Mouse (Mus musculus) forebrain, embryonic 15.5 days (tissue): ENCODE measurements around the gene Slc4a2. TPM values are rescaled to one million over a fixed set of nuclear protein-coding genes. Genes with fewer than 3 reads are reported as not detected.

Experiments used
- ATAC-seq: fragments of 200-750 bp; cut with Nextera tagmentation; replicated peaks from 2 replicates; pipeline ENCODE4 v1.8.0; 2017; ENCODE audit warnings: mild to moderate bottlenecking, moderate TSS enrichment, moderate library complexity
- H3K27ac ChIP-seq: fragments of 300-500 bp; sonication (generic); replicated peaks from 2 replicates; pipeline ENCODE4 v1.5.1; 2015; ENCODE audit warnings: mild to moderate bottlenecking, inconsistent platforms
- H3K27me3 ChIP-seq: fragments of 300-500 bp; sonication (generic); 2 replicates; pipeline ENCODE4 v1.6.1; 2015; ENCODE audit warnings: inconsistent platforms
- H3K36me3 ChIP-seq: fragments of 300-500 bp; sonication (generic); 2 replicates; pipeline ENCODE4 v1.6.1; 2015; ENCODE audit warnings: mild to moderate bottlenecking, inconsistent platforms
- H3K4me1 ChIP-seq: fragments of 300-500 bp; sonication (generic); 2 replicates; pipeline ENCODE4 v1.6.1; 2015; ENCODE audit warnings: inconsistent platforms
- H3K4me2 ChIP-seq: fragments of 300-500 bp; sonication (generic); replicated peaks from 2 replicates; pipeline ENCODE4 v1.6.1; 2015; ENCODE audit warnings: mild to moderate bottlenecking, inconsistent platforms
- H3K4me3 ChIP-seq: fragments of 300-500 bp; sonication (generic); 2 replicates; pipeline ENCODE4 v1.5.1; 2015; ENCODE audit warnings: mild to moderate bottlenecking, inconsistent platforms
- H3K9ac ChIP-seq: fragments of 300-500 bp; sonication (generic); replicated peaks from 2 replicates; pipeline ENCODE4 v1.6.1; 2015; ENCODE audit warnings: mild to moderate bottlenecking, inconsistent platforms
- H3K9me3 ChIP-seq: fragments of 300-500 bp; sonication (generic); 2 replicates; pipeline ENCODE4 v1.6.1; 2016; ENCODE audit warnings: inconsistent platforms
- WGBS: fragments of 180-500 bp; shearing (Covaris S2); methylation state at CpG from one replicate; pipeline ENCODE4 v1.1.7; 2015; ENCODE audit warnings: mixed read lengths; 5-methylcytosine and 5-hydroxymethylcytosine counted together
- polyA plus RNA-seq: library from polyadenylated mRNA; unstranded; fragments of >200 nt; fragmentation: Nextera tagmentation; extraction: Ambion mirVana; gene quantifications from 2 replicates; pipeline ENCODE4 v1.2.1, GENCODE M21; 2015

Gene Slc4a2
- polyA plus RNA-seq = 18.5 and 23.7 TPM in 2 replicates

- Histone ChIP-seq H3K4me1 (peaks cover 48% of the 10 kb centered on the region), H3K9ac (peak within 1 kb of the TSS; percentile 84), H3K27ac (peak within 1 kb of the TSS; percentile 94), H3K36me3 (peaks cover 23% of the 10 kb centered on the region), H3K4me2 (peak within 1 kb of the TSS; percentile 89), H3K27me3 (no peaks in the 10 kb centered on the region), H3K4me3 (peak within 1 kb of the TSS; percentile 65), H3K9me3 (no peaks in the 10 kb centered on the region)
- ATAC-seq = peak; percentile 97
- under 1% methylated on average over 46 of the region's 46 CpGs for WGBS
These were observed at the start of gene Slc4a2, which contains the start of gene Cdk5 for GRCm38 (mm10) chr5:24423129-24424003. Gene Slc4a2, plus strand, starts transcription at chr5:24423837. Gene Cdk5, minus strand, starts transcription at chr5:24423530.

GRCm38 (mm10) chr5:24374216-24374615, 49.4 kb upstream of the Slc4a2 start:
- H3K4me2 ChIP-seq = no peak overlapping the region
- no peak for ATAC-seq
- H3K27me3 ChIP-seq = no peaks in the 10 kb centered on the region
- WGBS = 12% methylated on average over 6 of the region's 6 CpGs
- no peak overlapping the region for H3K9ac ChIP-seq
- H3K9me3 ChIP-seq = no peaks in the 10 kb centered on the region
- peaks cover 12% of the 10 kb centered on the region for H3K4me1 ChIP-seq
- H3K27ac ChIP-seq = no peak overlapping the region
- H3K36me3 ChIP-seq = no peaks in the 10 kb centered on the region
- no peak overlapping the region for H3K4me3 ChIP-seq

- H3K9ac ChIP-seq = no peak overlapping the region
- ATAC-seq = no peak
These were observed 48.8 kb upstream of the Slc4a2 start for GRCm38 (mm10) chr5:24374666-24375328.

GRCm38 (mm10) chr5:24378700-24379099, 44.9 kb upstream of the Slc4a2 start:
- 71% methylated on average over 2 of the region's 2 CpGs for WGBS
- Histone ChIP-seq H3K4me3 (no peak overlapping the region), H3K27me3 (no peaks in the 10 kb centered on the region), H3K4me1 (peaks cover 19% of the 10 kb centered on the region), H3K9ac (no peak overlapping the region), H3K9me3 (no peaks in the 10 kb centered on the region), H3K27ac (no peak overlapping the region), H3K4me2 (no peak overlapping the region), H3K36me3 (no peaks in the 10 kb centered on the region)
- no peak for ATAC-seq

More at GRCm38 (mm10) chr5:24374666-24375328, 48.8 kb upstream of the Slc4a2 start:
- Histone ChIP-seq H3K9me3 (no peaks in the 10 kb centered on the region), H3K4me1 (peaks cover 12% of the 10 kb centered on the region), H3K36me3 (no peaks in the 10 kb centered on the region), H3K27me3 (no peaks in the 10 kb centered on the region), H3K4me2 (no peak overlapping the region), H3K27ac (no peak overlapping the region), H3K4me3 (no peak overlapping the region)
- 57% methylated on average over 7 of the region's 7 CpGs for WGBS

GRCm38 (mm10) chr5:24379501-24379900, 44.1 kb upstream of the Slc4a2 start:
- Histone ChIP-seq H3K27me3 (no peaks in the 10 kb centered on the region), H3K9me3 (no peaks in the 10 kb centered on the region), H3K36me3 (no peaks in the 10 kb centered on the region), H3K4me1 (peaks cover 19% of the 10 kb centered on the region), H3K4me3 (no peak overlapping the region), H3K9ac (no peak overlapping the region), H3K4me2 (no peak overlapping the region), H3K27ac (no peak overlapping the region)
- no peak for ATAC-seq
- 82% methylated on average over 4 of the region's 4 CpGs for WGBS

GRCm38 (mm10) chr5:24380499-24380898, 43.1 kb upstream of the Slc4a2 start:
- 91% methylated on average over 4 of the region's 4 CpGs for WGBS
- no peak for ATAC-seq
- Histone ChIP-seq H3K4me3 (no peak overlapping the region), H3K27me3 (peaks cover 2% of the 10 kb centered on the region; the same call in 1 of the 2 replicates), H3K9ac (no peak overlapping the region), H3K4me1 (peaks cover 15% of the 10 kb centered on the region), H3K4me2 (no peak overlapping the region), H3K36me3 (no peaks in the 10 kb centered on the region), H3K9me3 (no peaks in the 10 kb centered on the region), H3K27ac (no peak overlapping the region)

GRCm38 (mm10) chr5:24381486-24381885, 42.2 kb upstream of the Slc4a2 start:
- H3K27me3 ChIP-seq = peaks cover 10% of the 10 kb centered on the region; the same call in 1 of the 2 replicates
- peaks cover 15% of the 10 kb centered on the region for H3K4me1 ChIP-seq
- no peaks in the 10 kb centered on the region for H3K9me3 ChIP-seq
- H3K36me3 ChIP-seq = no peaks in the 10 kb centered on the region
- H3K4me3 ChIP-seq = no peak overlapping the region
- H3K9ac ChIP-seq = no peak overlapping the region
- 76% methylated on average over 6 of the region's 6 CpGs for WGBS
- H3K4me2 ChIP-seq = no peak overlapping the region
- no peak overlapping the region for H3K27ac ChIP-seq
- ATAC-seq = no peak

GRCm38 (mm10) chr5:24381988-24382387, 41.6 kb upstream of the Slc4a2 start:
- Histone ChIP-seq H3K9me3 (no peaks in the 10 kb centered on the region), H3K4me2 (no peak overlapping the region), H3K36me3 (no peaks in the 10 kb centered on the region), H3K4me1 (peaks cover 16% of the 10 kb centered on the region), H3K4me3 (no peak overlapping the region), H3K27ac (no peak overlapping the region), H3K9ac (no peak overlapping the region), H3K27me3 (peaks cover 11% of the 10 kb centered on the region; the same call in 1 of the 2 replicates)
- no peak for ATAC-seq
- 54% methylated on average over 2 of the region's 2 CpGs for WGBS

GRCm38 (mm10) chr5:24383026-24383859, 40.4 kb upstream of the Slc4a2 start:
- 1% methylated on average over 34 of the region's 34 CpGs for WGBS
- peak; percentile 79 for ATAC-seq

GRCm38 (mm10) chr5:24384407-24384806, 39.2 kb upstream of the Slc4a2 start:
- H3K27me3 ChIP-seq = peaks cover 27% of the 10 kb centered on the region
- H3K36me3 ChIP-seq = no peaks in the 10 kb centered on the region

More at GRCm38 (mm10) chr5:24383026-24383859, 40.4 kb upstream of the Slc4a2 start:
- Histone ChIP-seq H3K4me3 (peak overlapping the region; percentile 50), H3K36me3 (no peaks in the 10 kb centered on the region), H3K9me3 (no peaks in the 10 kb centered on the region), H3K27me3 (peaks cover 18% of the 10 kb centered on the region), H3K4me1 (peaks cover 29% of the 10 kb centered on the region), H3K27ac (peak overlapping the region; percentile 41), H3K4me2 (peak overlapping the region; percentile 55), H3K9ac (peak overlapping the region; percentile 46)

GRCm38 (mm10) chr5:24385374-24385773, 38.3 kb upstream of the Slc4a2 start:
- no peak overlapping the region for H3K27ac ChIP-seq
- H3K4me3 ChIP-seq = no peak overlapping the region
- H3K9me3 ChIP-seq = no peaks in the 10 kb centered on the region
- no peak overlapping the region for H3K4me2 ChIP-seq
- peaks cover 34% of the 10 kb centered on the region for H3K27me3 ChIP-seq
- ATAC-seq = no peak
- no peak overlapping the region for H3K9ac ChIP-seq
- 91% methylated on average over 5 of the region's 5 CpGs for WGBS
- peaks cover 31% of the 10 kb centered on the region for H3K4me1 ChIP-seq
- no peaks in the 10 kb centered on the region for H3K36me3 ChIP-seq

More at GRCm38 (mm10) chr5:24384407-24384806, 39.2 kb upstream of the Slc4a2 start:
- WGBS = 72% methylated on average over 6 of the region's 6 CpGs
- Histone ChIP-seq H3K27ac (no peak overlapping the region), H3K4me1 (peaks cover 31% of the 10 kb centered on the region), H3K4me3 (no peak overlapping the region), H3K4me2 (peak overlapping the region; percentile 55; the same call in 1 of the 2 replicates), H3K9me3 (no peaks in the 10 kb centered on the region), H3K9ac (no peak overlapping the region)
- ATAC-seq = no peak
